Mouse (Mus musculus): ENCODE measurements around the gene Olfr632. TPM values are rescaled to one million over a fixed set of nuclear protein-coding genes. Genes with fewer than 3 reads are reported as not detected.

Olfr632 gene
- polyA plus RNA-seq, 1 experiment: not detected

Other genes starting within 250 kb of the Olfr632 start
- not detected in 2 replicates for gene Olfr243, start 219.7 kb upstream of the Olfr632 start, polyA plus RNA-seq (2012; ENCODE audit: insufficient read depth, insufficient read length, missing spikeins)
- not detected in 2 replicates for gene Olfr628, start 204.0 kb upstream of the Olfr632 start, polyA plus RNA-seq (2012; ENCODE audit: insufficient read depth, insufficient read length, missing spikeins)
- gene Olfr629, start 189.4 kb upstream of the Olfr632 start, polyA plus RNA-seq (2012; ENCODE audit: insufficient read depth, insufficient read length, missing spikeins): not detected in 2 replicates
- not detected in 2 replicates for gene Olfr630, start 177.0 kb upstream of the Olfr632 start, polyA plus RNA-seq (2012; ENCODE audit: insufficient read depth, insufficient read length, missing spikeins)
- gene Olfr69, start 162.8 kb upstream of the Olfr632 start, polyA plus RNA-seq (2012; ENCODE audit: insufficient read depth, insufficient read length, missing spikeins): not detected in 2 replicates
- not detected in 2 replicates for gene Olfr68, start 154.6 kb upstream of the Olfr632 start, polyA plus RNA-seq (2012; ENCODE audit: insufficient read depth, insufficient read length, missing spikeins)
- gene Olfr67, start 142.5 kb upstream of the Olfr632 start, polyA plus RNA-seq (2012; ENCODE audit: insufficient read depth, insufficient read length, missing spikeins): not detected in 2 replicates
- gene Hbb-bt, start 120.4 kb upstream of the Olfr632 start, polyA plus RNA-seq (2012; ENCODE audit: insufficient read depth, insufficient read length, missing spikeins): 87.6 and 749 TPM in 2 replicates
- gene Hbb-bs, start 106.3 kb upstream of the Olfr632 start, polyA plus RNA-seq (2012; ENCODE audit: insufficient read depth, insufficient read length, missing spikeins): 880 and 4,613 TPM in 2 replicates
- not detected in 2 replicates for gene Hbb-bh2, start 93.8 kb upstream of the Olfr632 start, polyA plus RNA-seq (2012; ENCODE audit: insufficient read depth, insufficient read length, missing spikeins)
- gene Hbb-bh1, start 91.2 kb upstream of the Olfr632 start, polyA plus RNA-seq (2012; ENCODE audit: insufficient read depth, insufficient read length, missing spikeins): not detected in 2 replicates
- gene Hbb-y, start 81.1 kb upstream of the Olfr632 start, polyA plus RNA-seq (2012; ENCODE audit: insufficient read depth, insufficient read length, missing spikeins): not detected in 2 replicates
- not detected in 2 replicates for gene Olfr66, start 48.1 kb upstream of the Olfr632 start, polyA plus RNA-seq (2012; ENCODE audit: insufficient read depth, insufficient read length, missing spikeins)
- not detected in 2 replicates for gene Olfr64, start 39.9 kb upstream of the Olfr632 start, polyA plus RNA-seq (2012; ENCODE audit: insufficient read depth, insufficient read length, missing spikeins)
- gene Olfr65, start 30.9 kb upstream of the Olfr632 start, polyA plus RNA-seq (2012; ENCODE audit: insufficient read depth, insufficient read length, missing spikeins): not detected in 2 replicates
- not detected in 2 replicates for gene Olfr631, start 5.5 kb upstream of the Olfr632 start, polyA plus RNA-seq (2012; ENCODE audit: insufficient read depth, insufficient read length, missing spikeins)
- gene Olfr633, start 10.1 kb downstream of the Olfr632 start, polyA plus RNA-seq (2012; ENCODE audit: insufficient read depth, insufficient read length, missing spikeins): not detected in 2 replicates
- gene Olfr635, start 36.8 kb downstream of the Olfr632 start, polyA plus RNA-seq (2012; ENCODE audit: insufficient read depth, insufficient read length, missing spikeins): not detected in 2 replicates
- gene Olfr638, start 64.4 kb downstream of the Olfr632 start, polyA plus RNA-seq (2012; ENCODE audit: insufficient read depth, insufficient read length, missing spikeins): not detected in 2 replicates
- gene Olfr639, start 83.0 kb downstream of the Olfr632 start, polyA plus RNA-seq (2012; ENCODE audit: insufficient read depth, insufficient read length, missing spikeins): not detected in 2 replicates
- gene Olfr640, start 91.2 kb downstream of the Olfr632 start, polyA plus RNA-seq (2012; ENCODE audit: insufficient read depth, insufficient read length, missing spikeins): not detected in 2 replicates
- gene Olfr641, start 101.1 kb downstream of the Olfr632 start, polyA plus RNA-seq (2012; ENCODE audit: insufficient read depth, insufficient read length, missing spikeins): not detected in 2 replicates
- gene Olfr642, start 118.3 kb downstream of the Olfr632 start, polyA plus RNA-seq (2012; ENCODE audit: insufficient read depth, insufficient read length, missing spikeins): not detected in 2 replicates
- gene 4930516K23Rik, start 127.1 kb downstream of the Olfr632 start, polyA plus RNA-seq (2012; ENCODE audit: insufficient read depth, insufficient read length, missing spikeins): not detected in 2 replicates
- not detected in 2 replicates for gene Olfr644, start 137.5 kb downstream of the Olfr632 start, polyA plus RNA-seq (2012; ENCODE audit: insufficient read depth, insufficient read length, missing spikeins)
- not detected in 2 replicates for gene Olfr645, start 151.1 kb downstream of the Olfr632 start, polyA plus RNA-seq (2012; ENCODE audit: insufficient read depth, insufficient read length, missing spikeins)
- gene Olfr646, start 170.5 kb downstream of the Olfr632 start, polyA plus RNA-seq (2012; ENCODE audit: insufficient read depth, insufficient read length, missing spikeins): not detected in 2 replicates
- not detected in 2 replicates for gene Ubqln5, start 195.5 kb downstream of the Olfr632 start, polyA plus RNA-seq (2012; ENCODE audit: insufficient read depth, insufficient read length, missing spikeins)
- gene Olfr643, start 203.1 kb downstream of the Olfr632 start, polyA plus RNA-seq (2012; ENCODE audit: insufficient read depth, insufficient read length, missing spikeins): not detected in 2 replicates
- not detected in 2 replicates for gene Ubqln3, start 208.9 kb downstream of the Olfr632 start, polyA plus RNA-seq (2012; ENCODE audit: insufficient read depth, insufficient read length, missing spikeins)
- not detected in 2 replicates for gene Ubqlnl, start 216.2 kb downstream of the Olfr632 start, polyA plus RNA-seq (2012; ENCODE audit: insufficient read depth, insufficient read length, missing spikeins)
- not detected in 2 replicates for gene Olfm5, start 230.5 kb downstream of the Olfr632 start, polyA plus RNA-seq (2012; ENCODE audit: insufficient read depth, insufficient read length, missing spikeins)
- gene Olfr648, start 249.0 kb downstream of the Olfr632 start, polyA plus RNA-seq (2012; ENCODE audit: insufficient read depth, insufficient read length, missing spikeins): not detected in 2 replicates